Mouse (Mus musculus): ENCODE measurements around the gene Amdhd1.
"Not testable (repeated sequence)": the region's sequence is repeated elsewhere in the genome, so short reads cannot be mapped to it uniquely, and the experiment has no call there.

The Amdhd1 gene

GRCm38 (mm10) chr10:93539775-93540430, at the start of gene Amdhd1:
Gene Amdhd1 (minus strand): TSS chr10:93540033.
- DNase-seq (ENCODE audit: low read depth, low spot score): peak; percentile 92

- peak; percentile 95 for DNase-seq (ENCODE audit: low read depth, low spot score)
Measured at GRCm38 (mm10) chr10:93589281-93589848, 49.5 kb upstream of the Amdhd1 start, which contains the start of gene Snrpf. Gene Snrpf (minus strand): TSS chr10:93589706.

- DNase-seq (ENCODE audit: low read depth, low spot score): no peak
Measured at GRCm38 (mm10) chr10:93588796-93589195, 49.0 kb upstream of the Amdhd1 start.

- peak; percentile 89 for DNase-seq (ENCODE audit: low read depth, low spot score)
Measured at GRCm38 (mm10) chr10:93577271-93577886, 37.5 kb upstream of the Amdhd1 start.

- no peak for DNase-seq (ENCODE audit: low read depth, low spot score)
Measured at GRCm38 (mm10) chr10:93575960-93576359, 36.1 kb upstream of the Amdhd1 start.

GRCm38 (mm10) chr10:93574966-93575365, 35.1 kb upstream of the Amdhd1 start:
- DNase-seq (ENCODE audit: low read depth, low spot score): no peak

- DNase-seq (ENCODE audit: low read depth, low spot score): no peak
Measured at GRCm38 (mm10) chr10:93572209-93572608, 32.4 kb upstream of the Amdhd1 start.

- no peak for DNase-seq (ENCODE audit: low read depth, low spot score)
Measured at GRCm38 (mm10) chr10:93568671-93569070, 28.8 kb upstream of the Amdhd1 start.

- DNase-seq (ENCODE audit: low read depth, low spot score): no peak
Measured at GRCm38 (mm10) chr10:93567841-93568566, 28.2 kb upstream of the Amdhd1 start.

GRCm38 (mm10) chr10:93567066-93567465, 27.2 kb upstream of the Amdhd1 start:
- no peak for DNase-seq (ENCODE audit: low read depth, low spot score)

GRCm38 (mm10) chr10:93564518-93565090, 24.8 kb upstream of the Amdhd1 start:
- DNase-seq (ENCODE audit: low read depth, low spot score): no peak

GRCm38 (mm10) chr10:93559786-93560185, 20.0 kb upstream of the Amdhd1 start:
- DNase-seq (ENCODE audit: low read depth, low spot score): no peak

- not testable (repeated sequence) for DNase-seq (ENCODE audit: low read depth, low spot score)
Measured at GRCm38 (mm10) chr10:93557971-93558370, 18.1 kb upstream of the Amdhd1 start.

GRCm38 (mm10) chr10:93552596-93552995, 12.8 kb upstream of the Amdhd1 start:
- DNase-seq (ENCODE audit: low read depth, low spot score): no peak

- no peak for DNase-seq (ENCODE audit: low read depth, low spot score)
Measured at GRCm38 (mm10) chr10:93549821-93550220, 10.0 kb upstream of the Amdhd1 start.

GRCm38 (mm10) chr10:93548991-93549390, 9.2 kb upstream of the Amdhd1 start:
- peak; percentile 91 for DNase-seq (ENCODE audit: low read depth, low spot score)

GRCm38 (mm10) chr10:93547741-93548270, 8.0 kb upstream of the Amdhd1 start:
- DNase-seq (ENCODE audit: low read depth, low spot score): no peak

- no peak for DNase-seq (ENCODE audit: low read depth, low spot score)
Measured at GRCm38 (mm10) chr10:93544172-93544571, 4.3 kb upstream of the Amdhd1 start.

GRCm38 (mm10) chr10:93543176-93543575, 3.3 kb upstream of the Amdhd1 start:
- DNase-seq (ENCODE audit: low read depth, low spot score): no peak

GRCm38 (mm10) chr10:93542356-93542755, 2.5 kb upstream of the Amdhd1 start:
- peak; percentile 44 for DNase-seq (ENCODE audit: low read depth, low spot score)

- peak; percentile 45 for DNase-seq (ENCODE audit: low read depth, low spot score)
Measured at GRCm38 (mm10) chr10:93541585-93541984, 1.8 kb upstream of the Amdhd1 start.
